Mouse (Mus musculus) MEL (cell line): ENCODE measurements around the gene Mprip. TPM values are rescaled to one million over a fixed set of nuclear protein-coding genes. Genes with fewer than 3 reads are reported as not detected.

Experiments
- DNase-seq: peaks from one replicate; pipeline ENCODE4 v3.0.0; 2011; ENCODE audit warnings: low read depth, low spot score
- H3K27ac ChIP-seq: 2 replicates; pipeline ENCODE4 v1.5.1; 2012; ENCODE audit warnings: low read depth, mild to moderate bottlenecking, control low read depth, low read length, moderate library complexity; ENCODE audit not compliant: control insufficient read depth
- H3K27me3 ChIP-seq, 2 experiments: fragments of 150-350 bp in 1 of 2; sonication (generic) in 1 of 2; 2 replicates each; pipeline ENCODE4 v1.6.1; 2012; ENCODE audit warnings: low read length in 2 of 2, mild to moderate bottlenecking in 2 of 2, improper control_type of control experiment in 1 of 2, moderate library complexity in 1 of 2; ENCODE audit not compliant: insufficient read depth in 2 of 2, control insufficient read depth in 1 of 2
- H3K36me3 ChIP-seq, 2 experiments: 2 replicates each; pipeline ENCODE4 v1.6.1; 2012 to 2014; ENCODE audit warnings: low read length in 2 of 2, improper control_type of control experiment in 1 of 2, inconsistent platforms in 1 of 2, mild to moderate bottlenecking in 1 of 2; ENCODE audit not compliant: insufficient read depth in 2 of 2, control insufficient read depth in 1 of 2
- H3K4me1 ChIP-seq, 2 experiments: fragments of 150-350 bp in 1 of 2; sonication (generic) in 1 of 2; 2 replicates each; pipeline ENCODE4 v1.6.1; 2012; ENCODE audit warnings: low read length in 2 of 2, improper control_type of control experiment in 1 of 2, mild to moderate bottlenecking in 1 of 2; ENCODE audit not compliant: insufficient read depth in 2 of 2, control insufficient read depth in 1 of 2
- H3K4me3 ChIP-seq, 2 experiments: fragments of 150-350 bp in 1 of 2; sonication (generic) in 1 of 2; 2 replicates each; pipeline ENCODE4 v1.5.1; 2012; ENCODE audit warnings: low read depth in 2 of 2, low read length in 2 of 2, mild to moderate bottlenecking in 2 of 2, moderate library complexity in 2 of 2, control low read depth in 1 of 2, improper control_type of control experiment in 1 of 2; ENCODE audit not compliant: control insufficient read depth in 1 of 2, insufficient read depth in 1 of 2
- H3K79me2 ChIP-seq: 2 replicates; pipeline ENCODE4 v1.6.1; 2012; ENCODE audit warnings: mild to moderate bottlenecking, low read length, moderate library complexity; ENCODE audit not compliant: control insufficient read depth, poor library complexity, insufficient read depth
- H3K9ac ChIP-seq: 2 replicates; pipeline ENCODE4 v1.6.1; 2012; ENCODE audit warnings: low read depth, mild to moderate bottlenecking, control low read depth, low read length, moderate library complexity; ENCODE audit not compliant: control insufficient read depth, poor library complexity, severe bottlenecking
- H3K9me3 ChIP-seq: fragments of 150-350 bp; sonication (generic); replicated peaks from 2 replicates; pipeline ENCODE4 v1.6.1; 2012; ENCODE audit warnings: mild to moderate bottlenecking, low read length, improper control_type of control experiment, moderate library complexity; ENCODE audit not compliant: insufficient read depth
- BHLHE40 ChIP-seq: IDR thresholded peaks from 2 replicates; pipeline ENCODE4 v1.6.1; 2012; ENCODE audit warnings: low read depth, mild to moderate bottlenecking, inconsistent platforms, low read length, improper control_type of control experiment, borderline replicate concordance
- CHD1 ChIP-seq: IDR thresholded peaks from 2 replicates; pipeline ENCODE4 v1.6.1; 2012; ENCODE audit warnings: low read depth, mild to moderate bottlenecking, inconsistent platforms, low read length, improper control_type of control experiment
- CHD2 ChIP-seq: IDR thresholded peaks from 2 replicates; pipeline ENCODE4 v1.6.1; 2011; ENCODE audit warnings: low read length, improper control_type of control experiment
- CTCF ChIP-seq, 3 experiments: IDR thresholded peaks in 2 of 3; conservative IDR thresholded peaks in 1 of 3; 2 replicates each; pipeline ENCODE4 v1.5.1; 2011 to 2012; ENCODE audit warnings: low read length in 3 of 3, low read depth in 2 of 3, mild to moderate bottlenecking in 2 of 3, improper control_type of control experiment in 1 of 3, inconsistent platforms in 1 of 3, mixed read lengths in 1 of 3, moderate library complexity in 1 of 3; ENCODE audit not compliant: control insufficient read depth in 1 of 3, insufficient read depth in 1 of 3, poor library complexity in 1 of 3, severe bottlenecking in 1 of 3
- E2F4 ChIP-seq: IDR thresholded peaks from 2 replicates; pipeline ENCODE4 v1.6.1; 2011; ENCODE audit warnings: low read depth, low read length, improper control_type of control experiment, borderline replicate concordance
- ELF1 ChIP-seq: IDR thresholded peaks from 2 replicates; pipeline ENCODE4 v1.6.1; 2014; ENCODE audit warnings: low read depth, mild to moderate bottlenecking, inconsistent platforms, low read length, improper control_type of control experiment, moderate library complexity
- EP300 ChIP-seq, 2 experiments: IDR thresholded peaks; 2 replicates each; pipeline ENCODE4 v1.6.1; 2011; ENCODE audit warnings: improper control_type of control experiment in 2 of 2, low read length in 2 of 2, low read depth in 1 of 2, mild to moderate bottlenecking in 1 of 2
- ETS1 ChIP-seq: IDR thresholded peaks from 2 replicates; pipeline ENCODE4 v1.6.1; 2012; ENCODE audit warnings: low read depth, mild to moderate bottlenecking, inconsistent platforms, low read length, improper control_type of control experiment, moderate library complexity
- GABPA ChIP-seq: IDR thresholded peaks from 2 replicates; pipeline ENCODE4 v1.6.1; 2012; ENCODE audit warnings: low read depth, mild to moderate bottlenecking, inconsistent platforms, low read length, improper control_type of control experiment, moderate library complexity
- GATA1 ChIP-seq: IDR thresholded peaks from 2 replicates; pipeline ENCODE4 v1.6.1; 2011; ENCODE audit warnings: low read depth, low read length, improper control_type of control experiment
- HCFC1 ChIP-seq: IDR thresholded peaks from 2 replicates; pipeline ENCODE4 v1.6.1; 2012; ENCODE audit warnings: low read depth, mild to moderate bottlenecking, inconsistent platforms, low read length, improper control_type of control experiment, moderate library complexity
- JUND ChIP-seq: IDR thresholded peaks from 2 replicates; pipeline ENCODE4 v1.6.1; 2011; ENCODE audit warnings: low read depth, mild to moderate bottlenecking, improper control_type of control experiment, low read length
- MAX ChIP-seq: IDR thresholded peaks from 2 replicates; pipeline ENCODE4 v1.6.1; 2011; ENCODE audit warnings: low read length, improper control_type of control experiment
- MAZ ChIP-seq: IDR thresholded peaks from 2 replicates; pipeline ENCODE4 v1.6.1; 2012; ENCODE audit warnings: low read depth, mild to moderate bottlenecking, inconsistent platforms, low read length, improper control_type of control experiment
- MEF2A ChIP-seq: IDR thresholded peaks from 2 replicates; pipeline ENCODE4 v1.6.1; 2014; ENCODE audit warnings: low read depth, mild to moderate bottlenecking, inconsistent platforms, low read length, improper control_type of control experiment; ENCODE audit not compliant: poor library complexity, insufficient replicate concordance, severe bottlenecking; ENCODE audit errors: extremely low read depth
- MXI1 ChIP-seq: IDR thresholded peaks from 2 replicates; pipeline ENCODE4 v1.6.1; 2011; ENCODE audit warnings: mild to moderate bottlenecking, low read depth, low read length, improper control_type of control experiment
- MYC ChIP-seq: IDR thresholded peaks from 2 replicates; pipeline ENCODE4 v1.6.1; 2011; ENCODE audit warnings: low read depth, mild to moderate bottlenecking, low read length, improper control_type of control experiment, moderate library complexity
- NELFE ChIP-seq: IDR thresholded peaks from 2 replicates; pipeline ENCODE4 v1.6.1; 2011; ENCODE audit warnings: low read depth, low read length, improper control_type of control experiment
- POLR2A ChIP-seq, 2 experiments: IDR thresholded peaks; 2 replicates each; pipeline ENCODE4 v1.6.1; 2011 to 2012; ENCODE audit warnings: low read length in 2 of 2, mild to moderate bottlenecking in 2 of 2, control low read depth in 1 of 2, improper control_type of control experiment in 1 of 2, low read depth in 1 of 2, moderate library complexity in 1 of 2; ENCODE audit not compliant: control insufficient read depth in 1 of 2, insufficient read depth in 1 of 2, poor library complexity in 1 of 2
- POLR2AphosphoS5 ChIP-seq: IDR thresholded peaks from 2 replicates; pipeline ENCODE4 v1.6.1; 2012; ENCODE audit warnings: low read depth, borderline replicate concordance, mild to moderate bottlenecking, inconsistent platforms, low read length, moderate library complexity, mixed read lengths
- RCOR1 ChIP-seq: IDR thresholded peaks from 2 replicates; pipeline ENCODE4 v1.6.1; 2012; ENCODE audit warnings: low read depth, mild to moderate bottlenecking, inconsistent platforms, low read length, improper control_type of control experiment
- SIN3A ChIP-seq: IDR thresholded peaks from 2 replicates; pipeline ENCODE4 v1.6.1; 2012; ENCODE audit warnings: low read length, improper control_type of control experiment, inconsistent platforms
- SMC3 ChIP-seq: IDR thresholded peaks from 2 replicates; pipeline ENCODE4 v1.6.1; 2011; ENCODE audit warnings: low read depth, low read length, improper control_type of control experiment
- TAL1 ChIP-seq: IDR thresholded peaks from 2 replicates; pipeline ENCODE4 v1.6.1; 2012; ENCODE audit warnings: mild to moderate bottlenecking, inconsistent platforms, low read length, moderate library complexity, mixed read lengths
- TBP ChIP-seq: IDR thresholded peaks from 2 replicates; pipeline ENCODE4 v1.8.0; 2011; ENCODE audit warnings: low read depth, low read length, improper control_type of control experiment
- TCF12 ChIP-seq: IDR thresholded peaks from 2 replicates; pipeline ENCODE4 v1.6.1; 2014; ENCODE audit warnings: low read depth, mild to moderate bottlenecking, inconsistent platforms, low read length, improper control_type of control experiment, moderate library complexity
- UBTF ChIP-seq: IDR thresholded peaks from 2 replicates; pipeline ENCODE4 v1.6.1; 2012; ENCODE audit warnings: low read depth, mild to moderate bottlenecking, inconsistent platforms, low read length, improper control_type of control experiment, moderate library complexity, borderline replicate concordance; ENCODE audit not compliant: insufficient read depth
- USF1 ChIP-seq: IDR thresholded peaks from 2 replicates; pipeline ENCODE4 v1.6.1; 2014; ENCODE audit warnings: low read depth, mild to moderate bottlenecking, inconsistent platforms, low read length, improper control_type of control experiment, moderate library complexity
- ZC3H11A ChIP-seq: IDR thresholded peaks from 2 replicates; pipeline ENCODE4 v1.6.1; 2012; ENCODE audit warnings: low read depth, mild to moderate bottlenecking, inconsistent platforms, low read length, improper control_type of control experiment
- ZMIZ1 ChIP-seq: IDR thresholded peaks from 2 replicates; pipeline ENCODE4 v1.6.1; 2012; ENCODE audit warnings: low read depth, mild to moderate bottlenecking, inconsistent platforms, low read length, improper control_type of control experiment, moderate library complexity
- ZNF384 ChIP-seq: IDR thresholded peaks from 2 replicates; pipeline ENCODE4 v1.6.1; 2012; ENCODE audit warnings: low read depth, mild to moderate bottlenecking, inconsistent platforms, low read length, improper control_type of control experiment
- polyA plus RNA-seq, 2 experiments: library from polyadenylated mRNA; stranded (reverse) in 1 of 2; unstranded in 1 of 2; fragments of >175 nt in 1 of 2; fragments of >200 nt in 1 of 2; gene quantifications; 2 replicates each; pipeline versions ENCODE4 v1.2.1 to v1.2.4; 2012; ENCODE audit warnings: low replicate concordance in 2 of 2, low read depth in 1 of 2; ENCODE audit not compliant: insufficient read length in 2 of 2, insufficient read depth in 1 of 2, missing spikeins in 1 of 2
- total RNA-seq: library from RNA; depleted of rRNA; stranded (reverse); fragments of 300-350 nt; gene quantifications from 2 replicates; pipeline ENCODE4 v1.2.3, GENCODE M21; 2012

Gene Mprip
- total and polyA plus RNA-seq, 3 experiments = 103 to 174 (median 142) TPM

- TF ChIP-seq RCOR1 (no peak), POLR2AphosphoS5 (no peak)
- peaks cover 0 to 7% of the 10 kb centered on the region in 2 experiments; a peak in 2 of 4 replicates for H3K36me3 ChIP-seq
- peaks cover 0 to 7% of the 10 kb centered on the region in 2 experiments; a peak in 1 of 4 replicates for H3K4me1 ChIP-seq
- no peak overlapping the region for H3K27ac ChIP-seq
- DNase-seq = no peak
- no peak overlapping the region for H3K4me3 ChIP-seq
- no peaks in the 10 kb centered on the region for H3K79me2 ChIP-seq
- no peak overlapping the region for H3K9ac ChIP-seq
- H3K27me3 ChIP-seq = no peaks in the 10 kb centered on the region
- no peaks in the 10 kb centered on the region for H3K9me3 ChIP-seq
Observed at GRCm38 (mm10) chr11:59715424-59715840, 54.3 kb downstream of the Mprip start.

- DNase-seq = peak; percentile 74
- Histone ChIP-seq H3K9me3 (no peaks in the 10 kb centered on the region), H3K27ac (no peak overlapping the region), H3K9ac (no peak overlapping the region), H3K4me3 (no peak overlapping the region), H3K4me1 (peaks cover 4 to 7% of the 10 kb centered on the region in 2 experiments; a peak in 2 of 4 replicates), H3K36me3 (peaks cover 0 to 8% of the 10 kb centered on the region in 2 experiments; a peak in 2 of 4 replicates), H3K27me3 (no peaks in the 10 kb centered on the region), H3K79me2 (no peaks in the 10 kb centered on the region)
- TF ChIP-seq JUND = no peak
- TF ChIP-seq ZNF384 = 0 out of 2 replicates have a peak, but pooled peaks have one; percentile 13
- TF ChIP-seq NELFE = no peak
- TF ChIP-seq CTCF (IDR thresholded peaks at IDR 0.05 in 2 of 3, conservative IDR thresholded peaks at IDR 0.05 in 1 of 3; ENCODE audit: control insufficient read depth in 1 of 3, insufficient read depth in 1 of 3, low read depth in 2 of 3, low read length in 3 of 3, poor library complexity in 1 of 3, severe bottlenecking in 1 of 3) = no peak
- TF ChIP-seq HCFC1 = peak; percentile 67
- no peak for TF ChIP-seq POLR2A (IDR thresholded peaks at IDR 0.05; ENCODE audit: control insufficient read depth in 1 of 2, insufficient read depth in 1 of 2, low read depth in 1 of 2, low read length in 2 of 2, poor library complexity in 1 of 2)
- no peak for TF ChIP-seq ZMIZ1
- TF ChIP-seq CHD1 = no peak
- TF ChIP-seq MAX = peak; percentile 46
- no peak for TF ChIP-seq BHLHE40
- 0 out of 2 replicates have a peak, but pooled peaks have one; percentile 22 for TF ChIP-seq MYC
- peak; percentile 65 for TF ChIP-seq ETS1
- no peak for TF ChIP-seq MAZ
- no peak for TF ChIP-seq GABPA
- no peak for TF ChIP-seq TAL1
- no peak for TF ChIP-seq SMC3
- TF ChIP-seq USF1 = no peak
- TF ChIP-seq EP300 (IDR thresholded peaks at IDR 0.05; ENCODE audit: low read depth in 1 of 2, low read length in 2 of 2) = peak; percentile 59 to 66; a peak in 3 of 4 replicates
- peak; percentile 46; the same call in 1 of the 2 replicates for TF ChIP-seq TCF12
- 0 out of 2 replicates have a peak, but pooled peaks have one; percentile 51 for TF ChIP-seq E2F4
- peak; percentile 86 for TF ChIP-seq GATA1
- peak; percentile 65 for TF ChIP-seq SIN3A
- peak; percentile 43; the same call in 1 of the 2 replicates for TF ChIP-seq ELF1
- no peak for TF ChIP-seq ZC3H11A
- no peak for TF ChIP-seq CHD2
- TF ChIP-seq MEF2A = peak; percentile 45; the same call in 1 of the 2 replicates
- TF ChIP-seq UBTF = no peak
- peak; percentile 81 for TF ChIP-seq RCOR1
- TF ChIP-seq TBP = peak; percentile 50; the same call in 1 of the 2 replicates
- TF ChIP-seq MXI1 = 0 out of 2 replicates have a peak, but pooled peaks have one; percentile 35
Observed at GRCm38 (mm10) chr11:59717801-59718291, 56.7 kb downstream of the Mprip start.
